Mouse (Mus musculus): ENCODE data around the gene Ppp2r5b.

The Ppp2r5b gene

DNA sequence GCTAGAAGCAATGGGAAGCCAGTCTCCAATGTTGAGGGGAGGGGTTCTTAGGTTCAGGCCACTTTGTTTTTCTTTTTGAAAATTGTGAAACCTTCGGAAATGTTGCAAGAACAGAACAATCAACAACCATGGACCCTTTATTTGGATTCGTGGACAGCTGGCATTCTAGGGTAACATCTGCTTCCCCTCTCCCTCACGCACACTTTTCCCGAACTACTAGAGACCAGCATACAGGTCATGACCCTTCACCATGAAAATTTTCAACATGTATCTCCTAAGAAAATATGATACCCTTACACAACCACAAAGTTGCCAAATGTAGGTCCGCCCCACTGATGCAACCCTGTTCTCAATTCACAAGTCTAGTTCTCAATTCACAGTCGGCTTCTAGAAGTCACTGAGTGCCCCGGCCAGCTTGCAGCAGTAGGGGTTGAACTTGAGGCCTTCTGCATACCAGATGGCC lies 33.0 kb upstream of the Ppp2r5b start:
- no peak for DNase-seq (ENCODE audit: low spot score in 2 of 2)

GRCm38 (mm10) chr19:6268170-6268528 lies 32.5 kb upstream of the Ppp2r5b start:
- DNase-seq (ENCODE audit: low spot score in 2 of 2): peak in 1 of 2 experiments; percentile 88

GRCm38 (mm10) chr19:6267306-6268169 lies 31.9 kb upstream of the Ppp2r5b start:
- no peak for DNase-seq (ENCODE audit: low spot score in 2 of 2)

DNA sequence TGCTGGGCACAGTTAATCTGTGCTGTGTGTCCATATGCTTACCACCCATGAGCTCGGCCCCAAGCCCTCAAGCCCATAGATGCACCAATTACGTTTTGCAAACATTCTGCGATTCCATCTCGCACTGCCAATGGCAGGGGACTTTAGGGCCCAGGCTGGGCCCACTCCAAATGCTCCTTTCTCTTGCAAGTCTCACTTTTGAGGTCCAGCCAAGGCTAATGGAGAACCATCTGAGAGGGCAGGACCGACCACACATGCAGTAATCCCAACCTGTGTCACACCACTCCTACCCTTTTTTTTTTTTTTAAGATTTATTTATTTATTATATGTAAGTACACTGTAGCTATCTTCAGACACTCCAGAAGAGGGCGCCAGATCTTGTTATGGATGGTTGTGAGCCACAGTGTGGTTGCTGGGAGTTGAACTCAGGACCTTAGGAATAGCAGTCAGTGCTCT lies 30.1 kb upstream of the Ppp2r5b start:
- DNase-seq (ENCODE audit: low spot score in 2 of 2): no peak

- no peak for DNase-seq (ENCODE audit: low spot score in 2 of 2)
Measured at GRCm38 (mm10) chr19:6264945-6265344, 29.3 kb upstream of the Ppp2r5b start.

DNA sequence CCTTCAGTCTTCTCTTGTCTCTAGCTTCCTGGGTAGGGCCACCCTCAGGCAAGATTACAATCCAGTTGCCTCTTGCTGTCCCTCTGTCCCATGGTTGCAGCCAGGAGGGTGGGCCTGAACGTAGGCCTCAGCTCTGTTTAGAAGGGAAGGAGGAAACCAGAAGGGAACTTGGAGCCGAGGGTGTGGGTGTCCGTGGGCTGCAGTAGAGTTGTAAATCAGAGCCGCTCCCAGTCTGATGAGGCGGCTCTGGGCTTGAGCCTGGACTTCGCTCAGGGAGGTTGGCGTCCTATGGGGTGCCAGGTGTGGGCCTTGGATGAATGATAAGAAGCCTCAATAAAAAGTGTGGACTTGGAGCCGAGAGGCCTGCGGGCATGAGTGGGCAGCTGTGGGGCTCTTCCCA lies 28.5 kb upstream of the Ppp2r5b start:
- peak in 1 of 2 experiments; percentile 39 for DNase-seq (ENCODE audit: low spot score in 2 of 2)

DNA sequence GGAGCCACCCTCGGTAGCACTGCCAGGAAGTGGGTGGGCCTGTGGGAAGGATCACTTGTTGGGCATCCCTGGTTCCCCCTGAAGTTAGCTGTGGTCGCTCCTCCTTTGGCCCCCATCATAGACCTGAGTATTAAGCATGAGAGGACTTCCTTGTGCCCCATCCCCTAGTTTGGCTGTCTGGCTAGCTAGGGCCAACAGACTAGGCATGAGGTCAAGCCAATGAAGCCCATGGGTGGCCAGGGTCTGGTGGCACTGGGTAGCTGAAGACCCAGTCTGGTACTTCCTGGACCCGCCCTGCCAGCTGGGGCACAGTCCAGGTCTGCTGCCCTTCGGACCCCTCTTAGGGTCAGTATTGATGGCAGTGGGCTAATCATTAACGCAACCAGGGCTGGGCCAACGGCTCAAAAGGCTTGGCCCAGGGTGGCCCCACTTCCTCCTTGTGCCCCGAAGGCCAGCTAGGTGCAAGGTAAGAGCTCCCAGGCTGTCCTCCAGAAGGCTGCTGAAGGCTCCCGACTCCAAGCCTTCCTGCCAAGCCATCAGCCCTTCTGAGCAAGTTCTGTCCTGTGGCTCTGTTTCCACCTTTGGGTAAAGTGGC lies 27.3 kb upstream of the Ppp2r5b start:
- DNase-seq (ENCODE audit: low spot score in 2 of 2): no peak

- peak in 1 of 2 experiments; percentile 63 for DNase-seq (ENCODE audit: low spot score in 2 of 2)
Measured at GRCm38 (mm10) chr19:6262222-6262621, 26.6 kb upstream of the Ppp2r5b start.

DNA sequence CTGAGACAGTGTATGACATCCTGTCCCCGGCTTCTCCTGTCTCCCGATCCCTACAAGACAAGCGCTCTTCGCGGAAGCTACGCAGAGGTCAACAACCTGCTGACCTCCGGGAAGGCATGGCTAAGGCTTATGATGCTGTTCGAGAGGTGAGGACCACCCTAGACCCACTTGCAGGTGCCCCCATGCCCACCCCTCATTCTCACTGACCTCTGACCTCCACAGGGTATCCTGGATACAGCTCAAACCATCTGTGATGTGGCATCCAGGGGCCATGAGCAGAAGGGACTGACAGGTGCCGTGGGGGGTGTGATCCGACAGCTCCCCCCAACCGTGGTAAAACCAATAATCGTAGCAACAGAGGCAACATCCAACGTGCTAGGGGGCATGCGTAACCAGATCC lies 25.7 kb upstream of the Ppp2r5b start:
- DNase-seq (ENCODE audit: low spot score in 2 of 2): no peak

- no peak for DNase-seq (ENCODE audit: low spot score in 2 of 2)
Measured at GRCm38 (mm10) chr19:6260946-6261345, 25.3 kb upstream of the Ppp2r5b start.

- DNase-seq (ENCODE audit: low spot score in 2 of 2): no peak
Measured at GRCm38 (mm10) chr19:6260428-6260827, 24.8 kb upstream of the Ppp2r5b start.

DNA sequence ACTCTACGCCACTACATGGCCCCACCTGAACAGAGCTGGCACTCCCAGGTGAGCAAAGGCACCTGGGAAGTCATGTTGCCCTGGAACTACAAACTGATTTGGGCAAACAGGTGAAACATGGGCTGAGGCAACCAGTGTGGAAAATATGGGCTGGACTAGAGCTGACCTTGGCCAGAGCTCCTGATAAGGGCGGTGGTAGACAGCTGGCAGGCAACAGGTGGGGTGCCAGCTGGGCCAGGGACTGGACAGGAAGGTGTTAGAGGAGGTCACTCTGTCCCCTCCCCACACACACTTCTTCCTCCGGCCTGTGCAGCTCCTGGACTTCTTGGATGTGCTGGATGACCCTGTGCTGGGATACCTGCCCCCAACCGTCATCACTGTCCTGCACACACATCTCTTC lies 17.3 kb upstream of the Ppp2r5b start:
- no peak for DNase-seq (ENCODE audit: low spot score in 2 of 2)

- no peak for DNase-seq (ENCODE audit: low spot score in 2 of 2)
Measured at GRCm38 (mm10) chr19:6247526-6248300, 12.0 kb upstream of the Ppp2r5b start.

GRCm38 (mm10) chr19:6245806-6246205 lies 10.1 kb upstream of the Ppp2r5b start:
- DNase-seq (ENCODE audit: low spot score in 2 of 2): no peak

GRCm38 (mm10) chr19:6243226-6243625 lies 7.6 kb upstream of the Ppp2r5b start:
- DNase-seq (ENCODE audit: low spot score in 2 of 2): no peak

DNA sequence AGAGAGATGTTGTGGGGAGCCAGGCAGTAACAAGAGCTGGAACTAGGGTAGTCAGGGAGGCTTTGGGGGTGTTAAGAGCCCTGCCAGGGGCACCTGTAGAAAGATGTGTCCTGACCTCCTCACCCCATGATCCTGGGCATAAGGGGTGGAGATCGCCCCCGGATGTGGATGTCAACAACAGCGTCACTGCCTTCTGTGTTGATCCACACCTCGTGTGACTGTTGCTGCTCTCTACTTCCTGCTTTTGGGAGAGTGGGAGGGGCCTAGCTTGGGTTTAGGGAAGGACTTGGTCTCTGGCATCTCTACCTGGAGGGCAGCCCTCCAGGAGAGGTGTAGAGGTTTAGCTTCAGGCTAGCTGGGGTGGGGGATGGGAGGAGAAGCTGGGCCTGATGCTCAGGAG lies 6.6 kb upstream of the Ppp2r5b start:
- DNase-seq (ENCODE audit: low spot score in 2 of 2): peak in 1 of 2 experiments; percentile 27

GRCm38 (mm10) chr19:6241274-6242107 lies 5.8 kb upstream of the Ppp2r5b start, which contains the start of gene Atg2a:
Gene Atg2a (plus strand): TSS chr19:6241668.
- DNase-seq (ENCODE audit: low spot score in 2 of 2): peak; percentile 97 to 98

DNA sequence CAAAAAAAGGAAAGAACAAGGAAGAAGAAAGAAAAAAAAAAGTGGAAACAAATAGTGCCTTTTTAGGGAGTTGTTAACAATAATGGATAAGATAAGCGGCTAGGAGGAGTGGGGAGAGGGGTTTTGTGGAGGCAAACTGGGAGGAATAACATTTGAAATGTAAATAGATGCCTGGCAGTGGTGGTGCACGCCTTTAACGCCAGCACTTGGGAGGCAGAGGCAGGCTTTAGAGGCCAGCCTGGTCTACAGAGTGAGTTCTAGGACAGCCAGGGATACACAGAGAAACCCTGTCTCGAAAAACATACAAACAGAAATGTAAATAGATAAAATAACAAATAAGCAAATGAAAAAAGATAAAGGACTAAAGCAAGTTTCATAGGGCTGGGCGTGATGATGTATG lies 5.1 kb upstream of the Ppp2r5b start:
- DNase-seq (ENCODE audit: low spot score in 2 of 2): no peak

GRCm38 (mm10) chr19:6240136-6240535 lies 4.5 kb upstream of the Ppp2r5b start:
- no peak for DNase-seq (ENCODE audit: low spot score in 2 of 2)

GRCm38 (mm10) chr19:6238740-6239139 lies 3.1 kb upstream of the Ppp2r5b start:
- no peak for DNase-seq (ENCODE audit: low spot score in 2 of 2)

- no peak for DNase-seq (ENCODE audit: low spot score in 2 of 2)
Measured at GRCm38 (mm10) chr19:6236842-6237241, 1.2 kb upstream of the Ppp2r5b start.

Data from left cerebral cortex, adult 9 months (tissue).